Mouse (Mus musculus): ENCODE data around the gene Kmt2d.

- TF ChIP-seq POLR2A (IDR thresholded peaks at IDR 0.05; ENCODE audit: borderline replicate concordance, control insufficient read depth, low read depth, low read length) (no peak), CTCF (IDR thresholded peaks at IDR 0.05; ENCODE audit: control insufficient read depth, insufficient read depth, low read length) (no peak)
These were observed 68.1 kb downstream of the Kmt2d start for GRCm38 (mm10) chr15:98802926-98803325.
